Mouse (Mus musculus) granulocyte monocyte progenitor cell, adult 5-6 weeks (primary cell): ENCODE results near the gene Icam5. TPM values are rescaled to one million over a fixed set of nuclear protein-coding genes. Genes with fewer than 3 reads are reported as not detected.
A peak's percentile ranks its signal among the peaks of the same experiment; 100 is the strongest.

Experiments used
- ATAC-seq: replicated peaks from 2 replicates; pipeline ENCODE4 v1.8.0; 2016; ENCODE audit warnings: mild to moderate bottlenecking, moderate TSS enrichment, inconsistent platforms; ENCODE audit not compliant: poor library complexity, severe bottlenecking
- total RNA-seq, 2 experiments: library from RNA; stranded (forward) in 1 of 2; stranded (reverse) in 1 of 2; fragments of 200-712, 200-1000 nt in 1 of 2; fragments of >200 nt in 1 of 2; fragmentation: Nextera tagmentation in 1 of 2; gene quantifications; 2 replicates each; pipeline ENCODE4 v1.2.3; 2014 to 2017

Icam5 gene
- total RNA-seq, 2 experiments from 2014 or later: not detected

GRCm38 (mm10) chr9:21011846-21012312 lies 20.0 kb upstream of the Icam5 start:
- ATAC-seq: no peak

DNA sequence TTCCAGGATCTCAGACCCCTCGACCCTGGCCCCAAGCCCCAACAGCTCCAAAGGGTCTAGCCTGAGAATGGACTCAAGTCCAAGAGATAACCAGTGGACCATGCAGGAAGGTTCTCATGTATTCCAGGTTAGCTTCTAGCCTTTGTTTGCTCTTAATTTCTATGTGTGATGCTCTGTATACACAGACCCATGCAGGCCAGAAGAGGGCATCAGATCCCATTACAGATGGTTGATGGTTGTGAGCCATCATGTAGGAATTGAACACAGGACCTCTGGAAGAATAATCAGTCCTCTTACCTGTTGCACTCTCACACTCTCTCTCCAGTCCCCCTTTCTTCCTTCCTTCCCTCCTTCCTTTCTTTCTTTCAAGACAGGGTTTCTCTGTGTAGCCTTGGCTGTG lies 19.5 kb upstream of the Icam5 start:
- no peak for ATAC-seq

- ATAC-seq: peak; percentile 75
Measured at GRCm38 (mm10) chr9:21014691-21015570, 16.9 kb upstream of the Icam5 start.

- ATAC-seq: peak; percentile 52
Measured at GRCm38 (mm10) chr9:21015571-21016130, 16.2 kb upstream of the Icam5 start, which contains the start of gene Icam1. TSS of gene Icam1 (plus strand) at chr9:21015985.

DNA sequence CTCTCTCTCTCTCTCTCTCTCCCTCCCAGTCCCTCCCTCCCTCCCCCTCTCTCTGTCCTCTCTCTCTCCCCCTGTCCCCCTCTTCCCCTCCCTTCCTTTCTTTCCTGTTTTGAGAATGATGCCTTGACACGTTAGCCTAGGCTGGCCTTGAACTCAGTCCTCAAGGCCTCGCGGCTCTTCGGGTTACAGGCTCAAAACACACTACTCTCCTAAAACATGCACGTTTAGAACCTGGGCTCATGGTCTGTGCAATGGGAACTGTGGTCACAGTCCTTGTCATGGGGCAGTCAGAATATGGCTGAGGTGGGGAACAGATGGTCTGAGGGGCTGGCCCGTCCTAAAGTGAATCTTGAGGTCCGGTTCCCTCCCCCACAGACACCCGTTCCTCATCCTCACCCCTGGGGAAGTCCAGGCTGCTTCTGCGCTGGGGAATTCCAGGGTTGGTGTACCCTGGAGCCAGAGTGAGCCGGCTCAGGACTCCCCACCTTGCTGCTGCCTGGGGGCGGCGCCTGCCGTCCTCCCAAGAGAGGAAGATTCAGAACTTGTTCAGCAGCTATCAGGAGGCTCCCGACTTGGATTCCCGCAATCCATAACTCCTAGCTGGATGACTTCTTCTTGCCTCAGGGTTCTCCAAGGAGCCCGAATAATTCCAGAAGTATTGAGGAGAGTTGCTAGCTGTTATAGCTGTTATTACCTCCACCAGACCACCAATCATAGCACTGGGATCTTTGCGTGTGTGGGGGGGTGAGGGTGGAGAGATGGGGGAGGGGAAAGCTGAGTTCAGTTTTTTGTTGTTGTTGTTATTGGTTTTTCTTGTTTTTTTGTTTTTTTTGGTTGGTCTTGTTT lies 15.3 kb upstream of the Icam5 start:
- peak; percentile 28 for ATAC-seq

DNA sequence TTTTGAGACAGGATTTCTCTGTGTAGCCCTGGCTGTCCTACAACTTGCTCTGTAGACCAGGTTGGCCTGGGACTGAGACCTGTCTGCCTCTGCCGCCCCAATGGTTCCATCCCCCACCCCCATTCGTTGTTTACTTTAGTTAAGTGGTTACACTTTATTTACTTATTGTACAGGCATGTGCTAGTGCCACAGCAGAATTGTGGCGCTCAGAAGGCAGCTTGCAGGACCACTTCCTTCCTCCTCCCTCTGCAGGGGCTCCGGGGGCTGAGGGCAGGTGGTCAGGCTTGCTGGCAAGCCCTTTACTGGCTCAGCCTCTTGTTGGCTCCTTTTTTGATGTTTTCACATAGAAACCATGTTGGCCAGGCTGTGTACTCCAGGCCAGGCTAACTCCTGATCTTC lies 14.7 kb upstream of the Icam5 start:
- ATAC-seq: no peak

DNA sequence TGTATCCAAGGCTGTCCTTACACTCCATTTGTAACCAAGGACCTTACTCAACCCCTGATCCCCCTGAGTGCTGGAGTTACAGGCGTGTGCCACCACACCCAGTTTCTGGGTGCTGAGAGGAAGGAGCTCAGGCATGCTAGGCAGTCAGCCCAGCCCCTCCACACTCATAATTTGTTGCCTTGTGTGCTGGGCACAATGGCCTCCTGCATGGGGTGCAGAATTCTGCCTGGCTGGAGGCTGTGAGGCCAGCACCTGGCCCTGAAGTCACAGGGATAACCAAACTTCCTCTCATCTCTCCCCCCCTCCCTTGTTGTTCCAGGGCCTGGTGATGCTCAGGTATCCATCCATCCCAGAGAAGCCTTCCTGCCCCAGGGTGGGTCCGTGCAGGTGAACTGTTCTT lies 13.3 kb upstream of the Icam5 start:
- no peak for ATAC-seq

- no peak for ATAC-seq
Measured at GRCm38 (mm10) chr9:21021363-21021762, 10.5 kb upstream of the Icam5 start.

- no peak for ATAC-seq
Measured at GRCm38 (mm10) chr9:21022288-21022687, 9.6 kb upstream of the Icam5 start.

DNA sequence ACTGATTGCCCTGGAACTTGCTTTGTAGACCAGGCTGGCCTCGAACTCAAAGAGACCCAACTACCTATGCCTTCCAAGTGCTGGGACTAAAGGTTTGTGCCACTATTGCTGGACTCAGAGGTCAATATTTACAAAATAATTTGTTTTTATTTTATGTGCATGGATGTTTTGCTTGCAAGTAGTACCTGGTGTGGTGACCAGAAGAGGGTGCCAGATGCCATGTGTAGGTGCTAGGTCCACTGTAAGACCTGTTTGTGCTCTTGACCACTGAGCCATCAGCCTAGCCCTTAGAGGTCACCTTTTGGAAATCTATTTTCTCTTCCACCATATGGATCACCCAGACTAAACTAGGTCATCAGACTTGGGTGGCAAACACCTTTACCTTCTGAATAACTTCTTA lies 9.1 kb upstream of the Icam5 start:
- no peak for ATAC-seq

DNA sequence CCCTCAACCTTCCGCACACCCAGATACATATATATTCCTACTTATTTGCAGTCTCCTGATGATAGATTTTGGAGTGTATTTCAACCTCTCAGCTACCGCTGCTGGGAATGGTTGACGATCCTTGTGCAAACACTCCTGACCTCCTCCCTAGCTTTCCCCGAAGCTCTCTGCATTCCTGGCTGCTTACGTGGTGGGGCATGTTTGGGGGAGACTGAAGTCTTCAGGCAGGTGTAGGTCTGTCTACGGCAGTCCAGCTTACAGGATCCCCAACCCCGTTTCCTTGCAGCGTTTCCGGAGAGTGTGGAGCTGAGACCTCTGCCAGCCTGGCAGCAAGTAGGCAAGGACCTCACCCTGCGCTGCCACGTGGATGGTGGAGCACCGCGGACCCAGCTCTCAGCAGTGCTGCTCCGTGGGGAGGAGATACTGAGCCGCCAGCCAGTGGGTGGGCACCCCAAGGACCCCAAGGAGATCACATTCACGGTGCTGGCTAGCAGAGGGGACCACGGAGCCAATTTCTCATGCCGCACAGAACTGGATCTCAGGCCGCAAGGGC lies 6.5 kb upstream of the Icam5 start:
- no peak for ATAC-seq

GRCm38 (mm10) chr9:21026849-21027248 lies 5.0 kb upstream of the Icam5 start:
- ATAC-seq: no peak

DNA sequence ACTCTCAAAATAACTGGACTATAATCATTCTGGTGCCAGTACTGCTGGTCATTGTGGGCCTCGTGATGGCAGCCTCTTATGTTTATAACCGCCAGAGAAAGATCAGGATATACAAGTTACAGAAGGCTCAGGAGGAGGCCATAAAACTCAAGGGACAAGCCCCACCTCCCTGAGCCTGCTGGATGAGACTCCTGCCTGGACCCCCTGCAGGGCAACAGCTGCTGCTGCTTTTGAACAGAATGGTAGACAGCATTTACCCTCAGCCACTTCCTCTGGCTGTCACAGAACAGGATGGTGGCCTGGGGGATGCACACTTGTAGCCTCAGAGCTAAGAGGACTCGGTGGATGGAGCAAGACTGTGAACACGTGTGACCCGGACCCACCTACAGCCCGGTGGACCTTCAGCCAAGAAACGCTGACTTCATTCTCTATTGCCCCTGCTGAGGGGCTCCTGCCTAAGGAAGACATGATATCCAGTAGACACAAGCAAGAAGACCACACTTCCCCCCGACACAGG lies 4.0 kb upstream of the Icam5 start:
- ATAC-seq: no peak

- ATAC-seq: no peak
Measured at GRCm38 (mm10) chr9:21028560-21029110, 3.2 kb upstream of the Icam5 start.

DNA sequence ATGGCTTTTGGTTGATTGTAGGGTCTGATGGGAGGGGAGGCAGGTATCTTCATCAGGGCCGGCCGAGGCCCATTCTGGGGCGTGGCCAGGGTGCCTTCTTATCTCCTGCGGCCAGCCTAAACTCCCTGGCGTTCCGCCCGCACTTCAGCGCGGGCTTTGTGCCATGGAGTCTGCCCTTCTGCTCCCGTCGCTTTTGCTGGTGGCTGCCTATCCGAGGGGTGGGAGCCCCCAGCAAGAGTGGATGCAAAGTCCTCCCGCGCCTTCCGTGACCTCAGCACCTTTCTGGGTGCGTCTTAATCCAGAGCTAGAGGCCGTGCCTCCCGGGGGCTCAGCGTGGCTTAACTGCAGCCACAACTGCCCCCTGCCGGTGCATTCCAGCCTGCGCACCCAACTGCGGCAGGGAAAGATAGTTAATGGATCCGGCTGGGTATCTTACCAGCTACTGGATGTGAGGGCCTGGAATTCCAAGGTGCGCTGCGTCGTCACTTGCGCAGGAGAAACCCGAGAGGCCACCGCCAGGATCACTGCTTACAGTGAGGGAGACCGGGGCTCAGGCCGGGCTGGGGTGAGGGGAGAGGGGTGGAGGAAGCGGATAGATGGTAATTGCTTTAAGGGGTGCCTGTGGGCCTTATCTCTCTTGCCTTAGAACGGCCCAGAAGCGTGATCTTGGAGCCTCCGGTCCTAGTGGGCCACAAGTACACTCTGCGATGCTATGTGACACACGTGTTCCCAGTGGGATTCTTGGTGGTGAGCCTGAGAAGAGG lies 2.4 kb upstream of the Icam5 start, which contains the start of gene Icam4:
Gene Icam4, plus strand, starts transcription at position 83 of the 764 bp plus-strand sequence.
- ATAC-seq: peak; percentile 51

GRCm38 (mm10) chr9:21030055-21030600 lies 1.7 kb upstream of the Icam5 start:
- peak; percentile 15; the same call in 1 of the 2 replicates for ATAC-seq

- ATAC-seq: peak; percentile 62
Measured at GRCm38 (mm10) chr9:21030781-21031250, 1.1 kb upstream of the Icam5 start.

DNA sequence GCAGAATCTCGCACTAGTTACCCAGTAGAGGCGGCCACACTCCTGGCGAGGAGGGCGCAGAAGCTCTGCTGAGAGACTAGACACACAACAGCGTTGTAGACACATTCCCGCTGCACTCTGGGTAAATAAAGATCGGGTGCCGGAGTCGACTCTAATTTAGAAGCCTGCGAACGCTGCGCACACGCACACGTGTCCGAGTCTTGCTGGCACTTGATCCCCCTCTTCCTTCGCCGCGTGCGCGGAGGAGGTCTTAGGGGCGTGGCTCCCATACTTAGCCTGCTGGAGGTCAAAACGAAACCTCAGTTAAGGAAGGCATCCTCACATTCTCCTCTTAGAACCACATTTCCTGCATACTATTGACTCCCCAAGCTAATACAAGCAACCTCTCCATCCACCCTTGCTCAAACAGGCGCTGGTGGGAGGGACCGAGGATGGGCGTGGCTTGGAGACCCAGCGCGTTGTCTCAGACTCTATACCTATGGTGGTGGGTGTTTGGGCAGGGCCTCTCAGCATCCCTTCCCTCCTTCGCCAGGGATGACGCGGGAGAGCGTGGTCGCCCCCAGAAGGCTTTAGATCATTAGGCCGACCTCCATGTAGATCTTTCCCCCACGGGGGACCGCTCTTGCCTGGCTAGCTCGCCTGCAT lies 500 bp upstream of the Icam5 start:
- peak; percentile 31 for ATAC-seq
